Mouse (Mus musculus) embryonic facial prominence, embryonic 11.5 days (tissue): ENCODE measurements around the gene Vmn2r18. TPM values are rescaled to one million over a fixed set of nuclear protein-coding genes. Genes with fewer than 3 reads are reported as not detected.

Experiments
- polyA plus RNA-seq: library from polyadenylated mRNA; unstranded; fragments of >200 nt; fragmentation: Nextera tagmentation; extraction: Ambion mirVana; gene quantifications from 2 replicates; pipeline ENCODE4 v1.2.1, GENCODE M21; 2014

Vmn2r18 gene
- polyA plus RNA-seq, 1 experiment from 2014 or later: 0.21 TPM

Other genes starting within 250 kb of the Vmn2r18 start
- gene Gm42906, start 177.9 kb downstream of the Vmn2r18 start, polyA plus RNA-seq: not detected in 2 replicates
- gene Rfc3, start 45.2 kb upstream of the Vmn2r18 start, polyA plus RNA-seq: 146 and 162 TPM in 2 replicates